Mouse (Mus musculus) stomach, embryonic 14.5 days (tissue): ENCODE results near the gene Wdr6. TPM values are rescaled to one million over a fixed set of nuclear protein-coding genes. Genes with fewer than 3 reads are reported as not detected.
A peak's percentile ranks its signal among the peaks of the same experiment; 100 is the strongest.

Experiments
- ATAC-seq: fragments of 200-750 bp; cut with Nextera tagmentation; 2 replicates; pipeline ENCODE4 v1.8.0; 2017; ENCODE audit warnings: low read depth, moderate TSS enrichment; ENCODE audit not compliant: insufficient number of reproducible peaks, insufficient read depth, low FRiP score
- H3K27ac ChIP-seq: fragments of 300-500 bp; sonication (generic); 2 replicates; pipeline ENCODE4 v1.5.1; 2014; ENCODE audit warnings: mild to moderate bottlenecking, low read length, moderate library complexity, mixed read lengths
- H3K27me3 ChIP-seq: fragments of 300-500 bp; sonication (generic); 2 replicates; pipeline ENCODE4 v1.6.1; 2014; ENCODE audit warnings: low read length, control low read depth, mixed read lengths; ENCODE audit not compliant: control insufficient read depth, insufficient read depth
- H3K36me3 ChIP-seq: fragments of 300-500 bp; sonication (generic); 2 replicates; pipeline ENCODE4 v1.6.1; 2014; ENCODE audit warnings: mild to moderate bottlenecking, control low read depth, low read length, moderate library complexity, mixed read lengths; ENCODE audit not compliant: control insufficient read depth, insufficient read depth
- H3K4me1 ChIP-seq: fragments of 300-500 bp; sonication (generic); 2 replicates; pipeline ENCODE4 v1.6.1; 2014; ENCODE audit warnings: low read length, control low read depth, mixed read lengths; ENCODE audit not compliant: control insufficient read depth, insufficient read depth
- H3K4me2 ChIP-seq: fragments of 300-500 bp; sonication (generic); replicated peaks from 2 replicates; pipeline ENCODE4 v1.6.1; 2014; ENCODE audit warnings: low read depth, low read length, control low read depth
- H3K4me3 ChIP-seq: fragments of 300-500 bp; sonication (generic); 2 replicates; pipeline ENCODE4 v1.5.1; 2014; ENCODE audit warnings: low read depth, low read length, control low read depth
- H3K9ac ChIP-seq: fragments of 300-500 bp; sonication (generic); replicated peaks from 2 replicates; pipeline ENCODE4 v1.6.1; 2014; ENCODE audit warnings: low read depth, mild to moderate bottlenecking, control low read depth, low read length, moderate library complexity, mixed read lengths
- H3K9me3 ChIP-seq: fragments of 300-500 bp; sonication (generic); 2 replicates; pipeline ENCODE4 v1.6.1; 2016; ENCODE audit warnings: low read depth, low read length, control low read depth; ENCODE audit not compliant: control insufficient read depth
- WGBS: fragments of 180-500 bp; shearing (Covaris S2); extraction: QIAGEN DNeasy Blood & Tissue Kit; methylation state at CpG from one replicate; pipeline ENCODE4 v1.1.7; 2014; 5-methylcytosine and 5-hydroxymethylcytosine counted together
- polyA plus RNA-seq: library from polyadenylated mRNA; unstranded; fragments of >200 nt; fragmentation: Nextera tagmentation; extraction: Ambion mirVana; gene quantifications from 2 replicates; pipeline ENCODE4 v1.2.1, GENCODE M21; 2014

Wdr6 gene
- polyA plus RNA-seq, 1 experiment from 2014 or later: 88.4 TPM

- peaks cover 27% of the 10 kb centered on the region for H3K4me1 ChIP-seq
- ATAC-seq: no peak
- peak overlapping the region; percentile 26 for H3K9ac ChIP-seq
- peak overlapping the region; percentile 53 for H3K4me3 ChIP-seq
- peak overlapping the region; percentile 27 for H3K27ac ChIP-seq
- H3K36me3 ChIP-seq: peaks cover 47% of the 10 kb centered on the region
- peak overlapping the region; percentile 97 for H3K4me2 ChIP-seq
- H3K9me3 ChIP-seq: no peaks in the 10 kb centered on the region
- 1% methylated on average over 40 of the region's 40 CpGs for WGBS
- H3K27me3 ChIP-seq: no peaks in the 10 kb centered on the region
These were observed 8.2 kb downstream of the Wdr6 start for GRCm38 (mm10) chr9:108570207-108570896.

DNA sequence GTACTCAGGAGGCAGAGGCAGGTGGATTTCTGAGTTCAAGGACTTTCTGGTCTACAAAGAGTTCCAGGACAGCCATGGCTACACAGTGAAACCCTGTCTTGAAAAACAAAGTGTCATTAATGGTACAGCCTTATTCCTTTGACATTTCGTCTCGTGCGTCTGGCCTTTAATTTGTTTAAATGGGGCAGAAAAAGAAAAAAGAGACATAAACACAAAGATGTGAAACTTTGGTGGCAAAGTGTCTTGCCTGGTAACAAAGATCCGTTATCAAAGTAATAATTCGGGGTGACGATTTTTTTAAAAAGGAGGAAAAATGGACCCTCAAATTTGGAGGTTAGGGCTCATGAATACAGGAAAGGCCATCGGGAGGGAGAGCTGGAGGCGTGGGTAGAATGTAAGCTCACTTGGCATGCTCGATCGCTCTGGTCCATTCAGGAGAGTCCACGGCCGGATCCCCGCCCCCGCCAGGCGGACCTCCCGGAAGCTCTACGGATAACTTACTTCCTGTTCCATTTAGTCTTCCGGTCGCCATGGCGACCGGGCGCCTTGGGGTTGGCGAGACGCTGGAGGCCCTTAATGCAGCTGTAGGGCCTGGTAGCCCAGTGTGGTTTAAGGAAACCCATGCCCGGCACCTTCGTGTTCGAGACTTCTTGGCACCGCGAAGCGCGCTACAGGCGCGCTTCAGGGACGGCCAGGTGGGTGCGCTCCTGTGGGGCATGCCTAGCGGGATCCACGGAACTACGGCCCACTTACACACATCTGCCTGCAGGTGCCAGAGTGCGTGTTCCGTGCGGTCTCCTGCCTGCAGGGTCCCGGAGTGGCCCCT, 8.9 kb downstream of the Wdr6 start, which contains the start of gene Dalrd3:
TSS of gene Dalrd3 (plus strand) at position 506 of the 826 bp plus-strand sequence.
- Histone ChIP-seq H3K9ac (peak within 1 kb of the TSS; percentile 26), H3K9me3 (no peaks in the 10 kb centered on the region), H3K27me3 (no peaks in the 10 kb centered on the region), H3K4me2 (peak within 1 kb of the TSS; percentile 97), H3K4me3 (peak within 1 kb of the TSS; percentile 53), H3K4me1 (peaks cover 25% of the 10 kb centered on the region), H3K27ac (peak within 1 kb of the TSS; percentile 27), H3K36me3 (peaks cover 40% of the 10 kb centered on the region)
- ATAC-seq: peak; percentile 67
- 5% methylated on average over 42 of the region's 42 CpGs for WGBS

DNA sequence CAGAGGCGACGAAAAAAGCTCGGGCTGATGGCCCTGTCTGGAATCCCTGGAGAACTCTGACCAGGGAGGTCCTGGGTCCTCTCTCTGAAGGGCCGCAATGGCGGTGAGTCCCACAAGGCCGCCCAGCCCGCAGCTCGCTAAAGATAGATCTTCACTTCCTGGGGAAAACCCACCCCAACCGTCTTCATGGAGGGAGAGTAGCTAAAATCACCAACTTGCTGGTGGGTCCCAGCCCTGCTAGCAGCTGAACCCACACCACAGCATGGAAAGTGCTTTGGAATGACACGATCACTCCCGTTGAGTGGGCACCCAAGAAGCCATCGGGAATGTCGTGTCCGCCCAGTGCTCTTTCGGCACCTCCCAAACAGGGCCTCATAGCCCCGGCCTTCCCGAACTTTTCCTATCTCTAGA, 10.0 kb downstream of the Wdr6 start:
- WGBS: 76% methylated on average over 17 of the region's 17 CpGs
- peaks cover 40% of the 10 kb centered on the region for H3K36me3 ChIP-seq
- no peaks in the 10 kb centered on the region for H3K9me3 ChIP-seq
- H3K9ac ChIP-seq: no peak overlapping the region; the same call in 1 of the 2 replicates
- H3K4me2 ChIP-seq: peak overlapping the region; percentile 98
- no peak overlapping the region; the same call in 1 of the 2 replicates for H3K4me3 ChIP-seq
- H3K4me1 ChIP-seq: peaks cover 23% of the 10 kb centered on the region
- H3K27me3 ChIP-seq: no peaks in the 10 kb centered on the region
- no peak overlapping the region for H3K27ac ChIP-seq
- no peak for ATAC-seq

DNA sequence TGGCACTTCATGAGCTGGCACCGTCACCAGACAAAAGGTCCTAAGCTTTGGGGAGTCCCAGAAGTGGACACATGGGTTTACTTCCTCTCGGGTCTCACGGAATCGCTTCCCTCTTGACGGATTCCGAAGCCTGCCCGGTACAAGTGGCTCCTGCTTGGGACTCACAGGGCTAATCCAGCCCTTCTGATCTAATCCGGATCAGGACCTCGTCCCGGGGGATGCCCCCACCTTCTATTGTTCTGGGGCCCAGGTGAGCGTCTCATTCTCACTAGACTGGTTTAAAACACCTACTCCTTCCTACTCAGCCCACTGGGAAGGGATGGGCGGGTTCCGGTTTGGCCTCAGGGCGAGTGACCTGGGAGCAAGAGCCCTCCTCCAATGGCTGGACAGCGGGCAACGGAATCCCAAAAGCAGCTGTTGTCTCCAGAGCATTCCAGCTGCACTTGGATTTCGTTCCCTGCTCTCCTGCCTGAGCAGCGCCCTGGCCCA, 10.6 kb downstream of the Wdr6 start:
- peak overlapping the region; percentile 76 for H3K9ac ChIP-seq
- peak overlapping the region; percentile 68 for H3K4me3 ChIP-seq
- H3K27ac ChIP-seq: peak overlapping the region; percentile 93
- peaks cover 40% of the 10 kb centered on the region for H3K36me3 ChIP-seq
- H3K4me2 ChIP-seq: peak overlapping the region; percentile 98
- WGBS: 15% methylated on average over 18 of the region's 18 CpGs
- peaks cover 23% of the 10 kb centered on the region for H3K4me1 ChIP-seq
- ATAC-seq: no peak
- no peaks in the 10 kb centered on the region for H3K27me3 ChIP-seq
- no peaks in the 10 kb centered on the region for H3K9me3 ChIP-seq

GRCm38 (mm10) chr9:108566815-108567776, 11.4 kb downstream of the Wdr6 start, which contains the start of gene Ndufaf3:
Gene Ndufaf3 (minus strand): TSS chr9:108567434.
- Histone ChIP-seq H3K4me1 (peaks cover 23% of the 10 kb centered on the region), H3K4me2 (peak within 1 kb of the TSS; percentile 98), H3K9me3 (no peaks in the 10 kb centered on the region), H3K36me3 (peaks cover 37% of the 10 kb centered on the region), H3K27me3 (no peaks in the 10 kb centered on the region), H3K4me3 (peak within 1 kb of the TSS; percentile 68), H3K27ac (peak within 1 kb of the TSS; percentile 93), H3K9ac (peak within 1 kb of the TSS; percentile 76)
- WGBS: under 1% methylated on average over 73 of the region's 73 CpGs
- ATAC-seq: peak; percentile 84

- H3K36me3 ChIP-seq: peaks cover 36% of the 10 kb centered on the region
- H3K9ac ChIP-seq: peak overlapping the region; percentile 76
- H3K4me2 ChIP-seq: peak overlapping the region; percentile 98
- peak overlapping the region; percentile 93 for H3K27ac ChIP-seq
- H3K4me1 ChIP-seq: peaks cover 27% of the 10 kb centered on the region
- no peaks in the 10 kb centered on the region for H3K9me3 ChIP-seq
- no peaks in the 10 kb centered on the region for H3K27me3 ChIP-seq
- ATAC-seq: no peak
- H3K4me3 ChIP-seq: peak overlapping the region; percentile 68
- WGBS: 12% methylated on average over 35 of the region's 35 CpGs
These were observed 12.4 kb downstream of the Wdr6 start for GRCm38 (mm10) chr9:108565881-108566814.

DNA sequence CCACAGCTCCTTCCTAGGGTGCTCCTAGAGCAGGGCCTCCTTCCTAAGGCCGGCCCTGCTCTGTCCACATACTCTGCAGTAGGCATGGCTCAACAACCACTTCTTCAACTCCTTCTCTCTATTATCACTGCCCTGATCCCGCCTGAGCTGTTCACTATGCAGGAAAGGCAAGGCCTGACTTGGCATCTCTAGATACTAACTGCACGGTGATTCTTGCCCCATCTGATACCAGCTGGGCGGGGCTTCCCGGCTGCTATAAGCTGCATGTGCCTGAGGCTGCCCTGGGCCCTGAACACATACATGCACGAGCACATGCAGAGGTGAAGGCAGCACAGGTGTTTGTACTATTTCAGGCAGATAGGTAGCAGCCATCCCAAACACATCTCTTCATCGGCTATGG, 14.4 kb downstream of the Wdr6 start:
- peaks cover 20% of the 10 kb centered on the region for H3K4me1 ChIP-seq
- H3K36me3 ChIP-seq: peaks cover 32% of the 10 kb centered on the region
- ATAC-seq: no peak
- no peaks in the 10 kb centered on the region for H3K9me3 ChIP-seq
- H3K4me3 ChIP-seq: no peak overlapping the region
- no peaks in the 10 kb centered on the region for H3K27me3 ChIP-seq
- H3K9ac ChIP-seq: no peak overlapping the region
- no peak overlapping the region for H3K4me2 ChIP-seq
- H3K27ac ChIP-seq: no peak overlapping the region
- WGBS: 82% methylated on average over 7 of the region's 7 CpGs
